Mouse (Mus musculus) stomach, postnatal 0 days (tissue): Measurements from ENCODE around the gene P2ry14. TPM values are rescaled to one million over a fixed set of nuclear protein-coding genes. Genes with fewer than 3 reads are reported as not detected.
A peak's percentile ranks its signal among the peaks of the same experiment; 100 is the strongest.

ENCODE experiments used
- ATAC-seq: fragments of 200-750 bp; cut with Nextera tagmentation; 2 replicates; pipeline ENCODE4 v1.8.0; 2017; ENCODE audit not compliant: low FRiP score, low TSS enrichment
- DNase-seq: peaks from one replicate; pipeline ENCODE4 v3.0.0-alpha.2; 2016; ENCODE audit warnings: low spot score
- H3K27ac ChIP-seq: fragments of 300-500 bp; sonication (generic); replicated peaks from 2 replicates; pipeline ENCODE4 v1.5.1; 2014; ENCODE audit warnings: mild to moderate bottlenecking, control low read depth
- H3K27me3 ChIP-seq: fragments of 300-500 bp; sonication (generic); 2 replicates; pipeline ENCODE4 v1.6.1; 2014; ENCODE audit warnings: low read length; ENCODE audit not compliant: control insufficient read depth, insufficient read depth
- H3K36me3 ChIP-seq: fragments of 300-500 bp; sonication (generic); 2 replicates; pipeline ENCODE4 v1.6.1; 2014; ENCODE audit warnings: low read length, mixed read lengths; ENCODE audit not compliant: control insufficient read depth, insufficient read depth
- H3K4me1 ChIP-seq: fragments of 300-500 bp; sonication (generic); replicated peaks from 2 replicates; pipeline ENCODE4 v1.6.1; 2014; ENCODE audit warnings: antibody characterized with exemption; ENCODE audit not compliant: control insufficient read depth, insufficient read depth
- H3K4me2 ChIP-seq: fragments of 300-500 bp; sonication (generic); replicated peaks from 2 replicates; pipeline ENCODE4 v1.6.1; 2014; ENCODE audit warnings: low read depth, mild to moderate bottlenecking, control low read depth, moderate library complexity
- H3K4me3 ChIP-seq: fragments of 300-500 bp; sonication (generic); 2 replicates; pipeline ENCODE4 v1.5.1; 2014; ENCODE audit warnings: low read depth, low read length, control low read depth
- H3K9ac ChIP-seq: fragments of 300-500 bp; sonication (generic); 2 replicates; pipeline ENCODE4 v1.6.1; 2014; ENCODE audit warnings: mild to moderate bottlenecking, low read length, control low read depth, mixed read lengths
- H3K9me3 ChIP-seq: fragments of 300-500 bp; sonication (generic); 2 replicates; pipeline ENCODE4 v1.6.1; 2016; ENCODE audit warnings: low read length; ENCODE audit not compliant: control insufficient read depth
- CTCF ChIP-seq: IDR thresholded peaks from 2 replicates; pipeline ENCODE4 v1.5.1; 2016; ENCODE audit warnings: antibody characterized with exemption, low read depth, mild to moderate bottlenecking, moderate library complexity
- EP300 ChIP-seq: optimal IDR thresholded peaks from 2 replicates; pipeline ENCODE3; 2016; ENCODE audit warnings: antibody characterized with exemption
- WGBS: fragments of 180-500 bp; shearing (Covaris S2); extraction: QIAGEN DNeasy Blood & Tissue Kit; methylation state at CpG from one replicate; pipeline ENCODE4 v1.1.7; 2014; 5-methylcytosine and 5-hydroxymethylcytosine counted together
- polyA plus RNA-seq: library from polyadenylated mRNA; unstranded; fragments of >200 nt; fragmentation: Nextera tagmentation; extraction: Ambion mirVana; gene quantifications from 2 replicates; pipeline ENCODE4 v1.2.1, GENCODE M21; 2015

P2ry14 gene
- polyA plus RNA-seq, 1 experiment from 2014 or later, result 9.8 TPM

GRCm38 (mm10) chr3:59185662-59186061 is 32.2 kb upstream of the P2ry14 start:
- no peak overlapping the region for H3K4me3 ChIP-seq
- no peaks in the 10 kb centered on the region for H3K27me3 ChIP-seq
- no peak for ATAC-seq
- H3K27ac ChIP-seq, result no peak overlapping the region
- no peak overlapping the region for H3K4me2 ChIP-seq
- no peaks in the 10 kb centered on the region for H3K4me1 ChIP-seq
- TF ChIP-seq EP300 (no peak), CTCF (no peak)
- DNase-seq, result no peak
- H3K9ac ChIP-seq, result no peak overlapping the region
- H3K36me3 ChIP-seq, result no peaks in the 10 kb centered on the region
- WGBS, result 87% methylated on average over 4 of the region's 4 CpGs
- no peaks in the 10 kb centered on the region for H3K9me3 ChIP-seq

GRCm38 (mm10) chr3:59182129-59182528 is 28.7 kb upstream of the P2ry14 start:
- DNase-seq (no peak), ATAC-seq (no peak)
- Histone ChIP-seq H3K9ac (no peak overlapping the region), H3K4me3 (no peak overlapping the region), H3K4me1 (no peaks in the 10 kb centered on the region), H3K9me3 (no peaks in the 10 kb centered on the region), H3K4me2 (no peak overlapping the region), H3K36me3 (no peaks in the 10 kb centered on the region), H3K27me3 (no peaks in the 10 kb centered on the region), H3K27ac (no peak overlapping the region)
- TF ChIP-seq CTCF, result no peak

GRCm38 (mm10) chr3:59181134-59181533 is 27.7 kb upstream of the P2ry14 start:
- no peaks in the 10 kb centered on the region for H3K4me1 ChIP-seq
- no peaks in the 10 kb centered on the region for H3K9me3 ChIP-seq
- H3K4me3 ChIP-seq, result no peak overlapping the region
- H3K9ac ChIP-seq, result no peak overlapping the region
- no peaks in the 10 kb centered on the region for H3K27me3 ChIP-seq
- TF ChIP-seq CTCF (no peak), EP300 (no peak)
- no peaks in the 10 kb centered on the region for H3K36me3 ChIP-seq
- ATAC-seq (no peak), DNase-seq (no peak)
- 76% methylated on average over 5 of the region's 5 CpGs for WGBS
- H3K27ac ChIP-seq, result no peak overlapping the region
- no peak overlapping the region for H3K4me2 ChIP-seq

- H3K4me1 ChIP-seq, result no peaks in the 10 kb centered on the region
- H3K9me3 ChIP-seq, result no peaks in the 10 kb centered on the region
- H3K36me3 ChIP-seq, result no peaks in the 10 kb centered on the region
- H3K4me3 ChIP-seq, result no peak overlapping the region
- no peak overlapping the region for H3K9ac ChIP-seq
- WGBS, result 65% methylated on average over 5 of the region's 5 CpGs
- no peak for ATAC-seq
- no peak overlapping the region for H3K27ac ChIP-seq
- no peaks in the 10 kb centered on the region for H3K27me3 ChIP-seq
- TF ChIP-seq EP300 (no peak), CTCF (no peak)
- no peak overlapping the region for H3K4me2 ChIP-seq
- no peak for DNase-seq
Observed at GRCm38 (mm10) chr3:59176871-59177270, 23.5 kb upstream of the P2ry14 start.

- no peaks in the 10 kb centered on the region for H3K36me3 ChIP-seq
- H3K9ac ChIP-seq, result no peak overlapping the region
- DNase-seq, result peak; percentile 24
- ATAC-seq, result no peak
- TF ChIP-seq CTCF (peak; percentile 96), EP300 (no peak)
- WGBS, result 22% methylated on average over 5 of the region's 5 CpGs
- no peaks in the 10 kb centered on the region for H3K4me1 ChIP-seq
- H3K9me3 ChIP-seq, result no peaks in the 10 kb centered on the region
- H3K27ac ChIP-seq, result no peak overlapping the region
- H3K27me3 ChIP-seq, result no peaks in the 10 kb centered on the region
- H3K4me2 ChIP-seq, result no peak overlapping the region
- no peak overlapping the region for H3K4me3 ChIP-seq
Observed at GRCm38 (mm10) chr3:59175234-59175633, 21.8 kb upstream of the P2ry14 start.

GRCm38 (mm10) chr3:59174426-59175154 is 21.2 kb upstream of the P2ry14 start:
- Histone ChIP-seq H3K4me3 (no peak overlapping the region), H3K4me2 (no peak overlapping the region), H3K4me1 (no peaks in the 10 kb centered on the region; the same call in 1 of the 2 replicates), H3K9ac (no peak overlapping the region), H3K27ac (no peak overlapping the region), H3K27me3 (no peaks in the 10 kb centered on the region), H3K9me3 (no peaks in the 10 kb centered on the region), H3K36me3 (no peaks in the 10 kb centered on the region)
- peak; percentile 25; the same call in 1 of the 2 replicates for TF ChIP-seq CTCF
- no peak for TF ChIP-seq EP300
- DNase-seq, result no peak
- ATAC-seq, result no peak
- WGBS, result 80% methylated on average over 6 of the region's 6 CpGs
